ENCODE assay signal across 27 mouse cellular contexts in the genomic region with DNA sequence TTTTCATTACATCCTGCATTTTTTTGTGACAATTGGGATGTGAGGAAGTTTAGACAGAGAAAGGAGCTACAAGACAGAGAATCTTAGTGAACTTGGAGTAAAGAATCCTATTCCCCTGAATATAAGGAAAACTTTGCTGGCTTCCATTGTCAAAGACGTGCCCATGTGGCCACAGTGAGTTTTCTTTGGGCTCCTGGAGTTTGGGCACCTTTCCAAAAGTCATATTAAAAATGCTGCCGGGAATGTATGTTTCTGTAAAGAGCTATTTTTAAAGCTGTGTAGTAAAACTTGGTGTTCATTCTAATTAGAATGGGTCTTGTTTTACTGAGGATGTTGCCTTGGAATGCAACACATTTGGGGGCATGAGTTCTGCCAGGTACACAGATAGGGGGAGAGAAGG.
DNase-seq lines count a peak whose midpoint lies in the region; ATAC-seq and TF ChIP-seq lines count a peak whose summit lies in the region.
"Had no signal": no experiment of that assay in that cellular context is flagged by ENCODE, and none has a peak within 500 bp of the region (broad histone marks: within the 10 kb centered on the region; RNA-seq: fewer than 3 reads in every experiment).

No protein-coding gene starts in this region.

- 0 out of 2 replicates have a peak, but pooled peaks have one; percentile 4 for ATAC-seq in frontal cortex, adult (ENCODE audit: low TSS enrichment)
- ATAC-seq in limb, embryonic 13.5 days (ENCODE audit: low FRiP score, low read depth): peak; percentile 19; the same call in 1 of the 2 replicates
- no peak for ATAC-seq in limb, embryonic 14.5 days (ENCODE audit: low FRiP score, low read depth)
- ATAC-seq: forebrain, embryonic 13.5 days; forebrain, embryonic 16.5 days; hindbrain, postnatal 0 days; inflammation-experienced regulatory T-cells, adult 6 months; intestine, embryonic 16.5 days had no signal

- no peaks in the 10 kb centered on the region for H3K36me3 ChIP-seq in limb, embryonic 13.5 days
- no peaks in the 10 kb centered on the region for H3K36me3 ChIP-seq in limb, embryonic 10.5 days
- H3K36me3 ChIP-seq in limb, embryonic 14.5 days (ENCODE audit: control insufficient read depth, insufficient read depth, low read length): no peaks in the 10 kb centered on the region
- H3K36me3 ChIP-seq: embryonic facial prominence, embryonic 12.5 days; forebrain, embryonic 10.5 days; G1E; heart, embryonic 15.5 days had no signal

- 0 out of 2 replicates have a peak overlapping the region, but pooled peaks have one; percentile 0 for H3K27ac ChIP-seq in limb, embryonic 13.5 days
- no peak overlapping the region for H3K27ac ChIP-seq in limb, embryonic 10.5 days
- no peak overlapping the region for H3K27ac ChIP-seq in limb, embryonic 14.5 days (replicated peaks; ENCODE audit: low read depth, low read length)
- H3K27ac ChIP-seq: embryonic facial prominence, embryonic 12.5 days; forebrain, embryonic 10.5 days; forebrain, embryonic 13.5 days; heart, embryonic 15.5 days; hindbrain, embryonic 14.5 days; hindbrain, postnatal 0 days had no signal

- H3K4me3 ChIP-seq in limb, embryonic 13.5 days: no peak overlapping the region
- H3K4me3 ChIP-seq in limb, embryonic 10.5 days: no peak overlapping the region
- H3K4me3 ChIP-seq in limb, embryonic 14.5 days (replicated peaks; ENCODE audit: low read length): no peak overlapping the region
- H3K4me3 ChIP-seq: embryonic facial prominence, embryonic 12.5 days; forebrain, embryonic 10.5 days; forebrain, embryonic 13.5 days; heart, embryonic 15.5 days had no signal

- no peak for DNase-seq in frontal cortex, postnatal 25 days (ENCODE audit: low spot score in 2 of 2)
- no peak for DNase-seq in limb, embryonic 10.5 days (ENCODE audit: low spot score)
- peak; percentile 35 for DNase-seq in NIH3T3 (ENCODE audit: low read depth)
- DNase-seq in limb, embryonic 14.5 days (ENCODE audit: low spot score): peak; percentile 61
- no peak for DNase-seq in adrenal gland, adult 18-20 months (ENCODE audit: low spot score in 2 of 2)
- DNase-seq: adrenal gland, adult 8-10 months; adrenal gland, postnatal 25 days; B cell, adult 2 months; cerebellum, adult 18-20 months; cerebellum, adult 9-10 months; gastrocnemius, postnatal 25 days; heart, postnatal 14 days; heart, postnatal 4 days had no signal

- 11% methylated on average over 2 of the region's 2 CpGs for WGBS in limb, embryonic 13.5 days
- 82% methylated on average over 2 of the region's 2 CpGs for WGBS in limb, embryonic 10.5 days
- 12% methylated on average over 2 of the region's 2 CpGs for WGBS in limb, embryonic 14.5 days

- H3K27me3 ChIP-seq in limb, embryonic 13.5 days: no peaks in the 10 kb centered on the region
- no peaks in the 10 kb centered on the region for H3K27me3 ChIP-seq in limb, embryonic 10.5 days (ENCODE audit: low read depth, poor library complexity, severe bottlenecking)
- H3K27me3 ChIP-seq in limb, embryonic 14.5 days (ENCODE audit: control insufficient read depth, insufficient read depth, low read length): no peaks in the 10 kb centered on the region
- H3K27me3 ChIP-seq: CH12.LX; embryonic facial prominence, embryonic 12.5 days; forebrain, embryonic 13.5 days; heart, embryonic 15.5 days had no signal

- no peak overlapping the region for H3K4me2 ChIP-seq in limb, embryonic 13.5 days (replicated peaks)
- no peak overlapping the region for H3K4me2 ChIP-seq in limb, embryonic 14.5 days (replicated peaks; ENCODE audit: low read depth, low read length, severe bottlenecking)
- H3K4me2 ChIP-seq: embryonic facial prominence, embryonic 12.5 days; forebrain, embryonic 13.5 days; heart, embryonic 11.5 days; heart, embryonic 15.5 days; hindbrain, embryonic 14.5 days had no signal

- no peak overlapping the region for H3K9ac ChIP-seq in limb, embryonic 13.5 days
- H3K9ac ChIP-seq in limb, embryonic 14.5 days (ENCODE audit: low read depth, low read length, severe bottlenecking): no peak overlapping the region
- H3K9ac ChIP-seq: embryonic facial prominence, embryonic 12.5 days; forebrain, embryonic 13.5 days; heart, embryonic 15.5 days; hindbrain, embryonic 14.5 days had no signal

- TF ChIP-seq POLR2A in limb, embryonic 14.5 days (IDR thresholded peaks at IDR 0.05; ENCODE audit: borderline replicate concordance, extremely low read depth, insufficient read depth, insufficient read length): no peak

- H3K4me1 ChIP-seq in limb, embryonic 13.5 days: peaks cover 15% of the 10 kb centered on the region
- H3K4me1 ChIP-seq in limb, embryonic 10.5 days: no peaks in the 10 kb centered on the region
- peaks cover 10% of the 10 kb centered on the region; the same call in 1 of the 2 replicates for H3K4me1 ChIP-seq in limb, embryonic 14.5 days (ENCODE audit: control insufficient read depth, insufficient read depth, low read length)
- H3K4me1 ChIP-seq: embryonic facial prominence, embryonic 12.5 days; forebrain, embryonic 10.5 days; forebrain, embryonic 13.5 days had no signal

- H3K9me3 ChIP-seq in limb, embryonic 13.5 days: no peaks in the 10 kb centered on the region
- no peaks in the 10 kb centered on the region for H3K9me3 ChIP-seq in limb, embryonic 10.5 days (replicated peaks)
- H3K9me3 ChIP-seq in limb, embryonic 14.5 days (ENCODE audit: control insufficient read depth, low read length): no peaks in the 10 kb centered on the region
- H3K9me3 ChIP-seq: embryonic facial prominence, embryonic 12.5 days; forebrain, embryonic 10.5 days; forebrain, embryonic 13.5 days; G1E; heart, embryonic 15.5 days had no signal

Comparison
In these comparisons a context has a peak if more than half of its experiments do, and no peak if none do; other contexts are left out.
1. DNase-seq: peak in NIH3T3 (single experiment) and limb, embryonic 14.5 days (single experiment); none in frontal cortex, postnatal 25 days (0 of 2), limb, embryonic 10.5 days (single experiment) and adrenal gland, adult 18-20 months (0 of 2).